Mouse (Mus musculus) heart, adult 2 months (tissue): ENCODE results near the gene Olfr1093.

ENCODE experiments used
- CTCF ChIP-seq: fragments of 200-600 bp; IDR thresholded peaks from 2 replicates; pipeline ENCODE4 v1.8.1; 2022; ENCODE audit warnings: antibody characterized with exemption, mild to moderate bottlenecking, moderate library complexity
- EP300 ChIP-seq: fragments of 200-500 bp; IDR thresholded peaks from 2 replicates; pipeline ENCODE4 v1.6.1; 2011; ENCODE audit warnings: low read depth, low read length, control low read depth; ENCODE audit not compliant: insufficient read depth
- POLR2A ChIP-seq: fragments of 200-500 bp; IDR thresholded peaks from 2 replicates; pipeline ENCODE4 v1.6.1; 2011; ENCODE audit warnings: mild to moderate bottlenecking, low read depth, low read length, control low read depth; ENCODE audit not compliant: insufficient read depth

GRCm38 (mm10) chr2:86733601-86734000 is 48.7 kb upstream of the Olfr1093 start, which contains the start of gene Olfr1089:
- no peak for TF ChIP-seq CTCF
- no peak for TF ChIP-seq EP300
- TF ChIP-seq POLR2A: no peak
